Mouse (Mus musculus) layer of hippocampus, adult 2 months (tissue): ENCODE measurements around the gene Ttc26. TPM values are rescaled to one million over a fixed set of nuclear protein-coding genes. Genes with fewer than 3 reads are reported as not detected.
"Not testable (repeated sequence)": the region's sequence is repeated elsewhere in the genome, so short reads cannot be mapped to it uniquely, and the experiment has no call there.

Source experiments
- DNase-seq, 2 experiments: peaks; one replicate each; pipeline ENCODE4 v3.0.0; 2022; ENCODE audit warnings: low spot score in 2 of 2
- H3K27ac ChIP-seq: fragments of 200-600 bp; 2 replicates; pipeline ENCODE4 v1.8.1; 2022
- H3K4me3 ChIP-seq: fragments of 200-600 bp; 2 replicates; pipeline ENCODE4 v1.8.1; 2022; ENCODE audit warnings: mild to moderate bottlenecking
- CTCF ChIP-seq: fragments of 200-600 bp; conservative IDR thresholded peaks from 2 replicates; pipeline ENCODE4 v1.8.1; 2022; ENCODE audit warnings: antibody characterized with exemption, mild to moderate bottlenecking, moderate library complexity
- total RNA-seq, 2 experiments: library from RNA; stranded (reverse); gene quantifications; 2 replicates each; pipeline ENCODE4 v1.2.3; 2021

The Ttc26 gene
- total RNA-seq, 2 experiments from 2014 or later = 11.5 to 12.2 TPM

DNA sequence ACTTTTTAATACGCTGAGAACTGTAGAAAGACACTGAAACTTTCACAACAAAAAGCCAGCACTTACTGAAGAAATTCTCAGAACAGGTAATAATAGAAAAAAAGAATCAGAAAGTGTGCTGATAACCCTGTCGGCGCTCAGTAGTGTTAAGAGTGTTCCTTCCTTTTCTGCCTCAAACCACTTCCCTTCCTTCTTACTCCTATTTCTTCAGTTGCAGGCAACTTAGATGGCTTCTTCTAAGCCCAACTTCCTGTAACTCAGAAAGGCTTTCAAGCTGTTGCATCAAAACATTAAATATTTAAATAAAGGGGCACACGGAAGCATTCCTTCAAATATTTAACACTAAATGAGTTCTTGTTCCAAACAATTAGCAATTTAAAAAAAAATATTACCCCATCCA lies 29.3 kb upstream of the Ttc26 start:
- DNase-seq = no peak
- Histone ChIP-seq H3K27ac (no peak overlapping the region), H3K4me3 (no peak overlapping the region)
- TF ChIP-seq CTCF = no peak

DNA sequence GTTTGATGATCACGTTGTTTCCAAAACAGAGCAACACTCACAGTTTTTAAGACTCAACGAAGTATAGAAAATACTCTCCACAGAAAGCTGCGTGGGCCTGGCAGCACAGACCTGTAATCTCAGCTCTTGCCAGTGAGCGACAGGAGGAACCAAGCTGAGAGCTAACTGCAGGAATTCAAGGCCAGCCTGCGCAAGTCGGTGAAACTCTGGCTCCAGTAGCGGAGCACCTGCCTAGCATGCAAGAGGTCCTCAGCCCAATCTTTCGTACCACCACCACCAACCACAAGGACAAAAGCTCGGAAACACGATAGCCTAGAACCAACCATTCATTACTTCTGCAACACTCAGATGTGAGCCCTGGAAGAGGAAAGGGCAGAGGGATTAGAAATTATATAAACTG lies 28.8 kb upstream of the Ttc26 start:
- no peak overlapping the region for H3K4me3 ChIP-seq
- TF ChIP-seq CTCF = no peak
- no peak overlapping the region for H3K27ac ChIP-seq
- DNase-seq = no peak

DNA sequence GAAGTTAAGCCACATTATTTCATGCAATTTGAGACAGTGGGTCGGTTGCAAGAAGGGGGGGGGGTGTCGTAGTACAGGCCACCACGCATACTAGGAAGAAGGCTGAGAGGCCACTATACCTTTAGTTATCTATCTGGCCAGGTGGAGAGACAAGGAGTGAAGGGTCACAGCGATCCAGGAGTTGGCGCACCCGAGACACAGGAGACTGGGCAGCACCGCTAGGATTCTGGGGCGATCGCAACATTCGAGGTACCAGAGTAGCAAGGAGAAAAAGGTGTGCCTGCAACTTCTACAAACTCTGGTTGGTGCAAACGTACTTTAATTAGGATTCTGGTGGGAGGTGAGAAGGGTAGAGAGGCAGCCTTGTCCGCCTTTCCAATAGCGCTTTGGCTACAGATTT lies 28.1 kb upstream of the Ttc26 start:
- no peak for TF ChIP-seq CTCF
- no peak overlapping the region for H3K27ac ChIP-seq
- peak overlapping the region; percentile 72 for H3K4me3 ChIP-seq
- no peak for DNase-seq

DNA sequence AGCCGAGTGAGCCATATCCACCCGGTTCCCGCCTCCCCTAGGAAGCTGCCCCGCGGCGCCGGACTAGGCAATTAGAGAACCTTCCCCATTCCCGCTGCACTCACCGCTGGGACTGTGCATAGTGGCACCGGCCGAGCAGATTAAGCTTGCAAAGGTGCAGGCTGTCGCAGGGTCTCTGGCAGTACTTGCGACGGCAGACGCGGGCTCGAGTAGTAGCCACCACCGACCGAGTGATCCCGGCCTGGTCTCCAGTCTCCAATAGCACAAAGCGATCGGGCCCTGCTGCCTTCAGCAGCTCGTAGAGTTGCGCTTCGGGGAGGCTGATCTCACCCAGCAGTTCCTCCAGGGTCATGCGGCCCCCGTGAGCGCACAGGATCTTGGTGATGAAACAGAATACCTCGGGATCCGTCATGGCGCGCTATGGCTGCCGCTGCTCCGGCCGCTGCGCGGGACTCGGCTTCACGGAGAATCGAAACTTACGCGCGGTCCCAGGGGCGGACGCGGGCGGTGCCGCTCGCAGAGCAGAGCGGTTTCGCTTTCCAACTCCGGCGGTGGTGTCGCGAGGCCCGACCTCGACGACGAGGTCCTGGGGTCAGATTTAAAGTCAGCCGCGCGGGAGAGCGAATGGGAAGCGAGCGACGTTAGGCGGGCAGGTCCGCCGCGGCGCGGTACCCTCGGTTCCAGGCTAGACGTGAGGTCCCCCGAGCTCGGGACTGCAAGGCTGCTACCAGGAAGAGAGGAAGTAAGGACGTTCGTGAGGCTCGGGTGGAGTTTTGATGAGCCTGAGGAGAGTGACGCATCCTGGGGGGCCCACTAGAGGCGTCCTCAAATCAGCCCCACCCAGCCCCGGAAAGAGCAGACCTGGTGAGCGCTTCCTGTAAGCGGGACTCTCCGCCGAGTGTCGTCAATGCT lies 27.2 kb upstream of the Ttc26 start, which contains the start of gene Zc3hav1:
TSS of gene Zc3hav1 (minus strand) at position 793 of the 912 bp plus-strand sequence.
- Histone ChIP-seq H3K4me3 (peak within 1 kb of the TSS; percentile 72), H3K27ac (peak within 1 kb of the TSS; percentile 68)
- no peak for TF ChIP-seq CTCF
- peak; percentile 3 to 21 for DNase-seq

DNA sequence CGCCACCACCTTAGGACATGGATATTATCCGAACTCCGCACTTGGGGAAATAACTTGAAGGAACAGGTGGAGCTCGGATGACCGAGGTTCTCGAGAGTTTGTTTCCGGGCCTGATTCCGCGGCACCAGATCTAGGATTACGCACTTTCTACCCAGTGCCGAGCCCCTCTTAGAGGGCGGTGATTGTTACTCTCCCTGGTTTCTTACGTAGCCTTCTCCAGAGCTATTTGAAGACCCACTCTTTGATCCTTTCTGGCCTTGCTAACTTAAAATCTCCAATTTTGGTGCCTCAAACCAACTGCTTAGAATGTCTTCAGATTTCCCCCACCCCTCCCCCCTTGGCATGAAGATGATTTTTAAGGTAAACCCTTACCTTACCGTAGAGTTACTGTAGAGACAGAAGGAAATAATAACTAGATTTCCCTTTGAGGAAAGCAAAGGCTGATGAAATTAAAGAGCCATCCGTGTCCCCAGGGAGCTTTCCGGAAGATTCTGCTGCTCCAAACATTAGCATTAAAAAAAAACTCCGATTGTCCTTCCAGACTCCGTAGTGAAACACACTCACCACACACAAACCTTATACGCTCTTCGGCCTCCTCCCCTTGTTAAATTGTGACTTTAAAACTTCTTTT lies 26.4 kb upstream of the Ttc26 start:
- peak overlapping the region; percentile 68 for H3K27ac ChIP-seq
- peak overlapping the region; percentile 72 for H3K4me3 ChIP-seq
- DNase-seq = no peak
- TF ChIP-seq CTCF = no peak

DNA sequence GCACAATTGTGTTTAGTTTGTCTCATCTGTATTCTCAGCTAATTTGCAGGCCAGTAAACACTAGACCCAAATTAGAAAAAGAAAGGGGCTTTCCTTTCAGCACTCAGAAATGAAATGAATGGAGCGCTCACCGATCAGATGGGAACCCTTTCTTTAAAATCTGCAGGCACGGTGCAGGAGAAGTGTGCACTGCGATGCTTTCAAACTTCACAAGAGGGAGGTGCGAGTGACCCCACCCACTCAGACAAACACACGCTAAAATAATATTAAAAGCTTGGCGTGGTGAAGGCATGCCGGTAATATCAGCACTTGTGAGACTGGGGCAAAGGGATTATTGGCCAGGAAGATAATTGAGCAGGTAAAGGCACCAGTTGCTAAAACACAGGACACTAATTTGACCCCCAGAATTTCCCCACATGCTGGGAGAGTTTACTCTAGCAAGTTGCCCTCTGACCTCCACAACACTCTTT lies 25.9 kb upstream of the Ttc26 start:
- no peak for DNase-seq

DNA sequence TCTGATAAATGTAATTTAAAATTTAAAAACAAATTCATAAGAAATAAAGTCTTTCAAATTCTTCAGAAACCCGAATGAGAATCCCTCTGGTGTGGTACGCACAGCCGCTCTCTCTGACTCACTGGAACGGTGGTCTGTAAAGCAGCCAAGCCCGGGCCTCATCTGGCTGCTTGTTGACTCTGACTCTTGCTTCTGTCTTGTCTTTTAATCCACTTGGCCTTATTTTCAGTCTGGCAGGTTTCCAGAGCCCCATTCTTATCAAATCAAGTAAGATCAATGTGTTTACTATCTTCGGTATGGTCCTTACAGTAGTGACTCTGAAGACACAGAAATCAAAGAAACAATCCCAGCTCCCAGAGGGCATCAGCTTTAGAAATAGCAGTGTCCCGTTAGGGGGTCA lies 25.4 kb upstream of the Ttc26 start:
- no peak overlapping the region for H3K27ac ChIP-seq
- no peak for DNase-seq
- no peak overlapping the region for H3K4me3 ChIP-seq
- no peak for TF ChIP-seq CTCF

More for the DNA sequence above, 25.9 kb upstream of the Ttc26 start:
- Histone ChIP-seq H3K27ac (no peak overlapping the region), H3K4me3 (peak overlapping the region; percentile 72)
- no peak for TF ChIP-seq CTCF

DNA sequence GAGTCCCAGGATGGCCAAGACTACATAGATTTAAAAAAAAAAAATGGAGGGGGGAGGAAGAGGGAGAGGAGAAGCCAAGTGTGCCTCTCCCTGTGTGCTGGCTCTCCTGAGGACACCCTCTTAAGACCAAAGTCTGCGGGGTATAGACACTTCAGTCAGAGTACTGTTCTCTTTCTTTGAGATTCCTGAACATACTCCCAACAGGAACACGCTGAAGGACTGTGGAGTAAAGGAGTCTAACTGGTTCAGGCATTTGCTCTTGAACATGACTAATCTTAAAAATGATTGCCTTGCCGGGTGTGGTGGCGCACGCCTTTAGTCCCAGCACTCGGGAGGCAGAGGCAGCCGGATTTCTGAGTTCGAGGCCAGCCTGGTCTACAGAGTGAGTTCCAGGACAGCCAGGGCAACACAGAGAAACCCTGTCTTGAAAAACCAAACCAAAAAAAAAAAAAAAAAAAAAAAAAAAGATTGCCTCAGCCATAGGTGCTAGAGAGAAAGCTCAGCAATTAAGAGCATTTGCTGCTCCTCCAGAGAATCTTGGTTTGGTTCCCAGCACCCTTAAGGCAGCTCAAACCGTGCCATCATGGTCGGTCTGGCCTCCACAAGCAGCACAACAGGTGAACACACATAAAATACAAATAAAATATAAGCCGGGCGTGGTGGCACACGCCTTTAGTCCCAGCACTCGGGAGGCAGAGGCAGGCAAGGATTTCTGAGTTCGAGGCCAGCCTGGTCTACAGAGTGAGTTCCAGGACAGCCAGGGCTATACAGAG lies 24.4 kb upstream of the Ttc26 start:
- H3K4me3 ChIP-seq, DNase-seq, H3K27ac ChIP-seq: not testable (repeated sequence)

DNA sequence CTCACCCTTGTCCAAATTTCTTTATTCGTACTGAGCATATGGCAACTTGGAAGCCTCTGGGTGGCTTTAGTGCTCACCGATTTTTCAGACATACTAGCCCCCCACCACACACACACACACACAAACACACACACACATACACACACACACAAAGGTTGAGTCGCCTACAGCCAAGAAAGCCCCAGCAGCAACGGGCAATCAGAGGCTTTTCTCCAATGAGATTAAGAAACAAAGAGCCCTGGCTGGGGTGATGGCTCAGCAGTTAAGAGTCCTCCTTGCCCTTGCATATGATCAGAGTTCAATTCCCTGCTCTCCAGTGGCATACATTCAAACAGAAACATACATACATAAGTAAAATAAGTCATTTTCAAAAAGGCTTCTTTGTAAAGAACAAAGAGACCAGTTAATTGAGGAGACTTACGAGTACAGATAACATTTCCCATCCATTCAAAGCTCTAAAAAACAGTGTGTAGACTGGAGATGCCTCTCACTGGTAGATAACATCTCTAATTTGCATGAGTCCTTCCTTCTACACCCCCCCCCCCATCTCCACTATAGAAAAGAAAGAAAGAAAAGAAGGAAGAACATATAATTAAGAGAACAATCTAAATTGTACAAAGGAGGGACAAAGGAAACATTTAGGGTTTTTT lies 23.5 kb upstream of the Ttc26 start:
- Histone ChIP-seq H3K4me3 (no peak overlapping the region), H3K27ac (no peak overlapping the region)
- TF ChIP-seq CTCF = no peak
- no peak for DNase-seq

DNA sequence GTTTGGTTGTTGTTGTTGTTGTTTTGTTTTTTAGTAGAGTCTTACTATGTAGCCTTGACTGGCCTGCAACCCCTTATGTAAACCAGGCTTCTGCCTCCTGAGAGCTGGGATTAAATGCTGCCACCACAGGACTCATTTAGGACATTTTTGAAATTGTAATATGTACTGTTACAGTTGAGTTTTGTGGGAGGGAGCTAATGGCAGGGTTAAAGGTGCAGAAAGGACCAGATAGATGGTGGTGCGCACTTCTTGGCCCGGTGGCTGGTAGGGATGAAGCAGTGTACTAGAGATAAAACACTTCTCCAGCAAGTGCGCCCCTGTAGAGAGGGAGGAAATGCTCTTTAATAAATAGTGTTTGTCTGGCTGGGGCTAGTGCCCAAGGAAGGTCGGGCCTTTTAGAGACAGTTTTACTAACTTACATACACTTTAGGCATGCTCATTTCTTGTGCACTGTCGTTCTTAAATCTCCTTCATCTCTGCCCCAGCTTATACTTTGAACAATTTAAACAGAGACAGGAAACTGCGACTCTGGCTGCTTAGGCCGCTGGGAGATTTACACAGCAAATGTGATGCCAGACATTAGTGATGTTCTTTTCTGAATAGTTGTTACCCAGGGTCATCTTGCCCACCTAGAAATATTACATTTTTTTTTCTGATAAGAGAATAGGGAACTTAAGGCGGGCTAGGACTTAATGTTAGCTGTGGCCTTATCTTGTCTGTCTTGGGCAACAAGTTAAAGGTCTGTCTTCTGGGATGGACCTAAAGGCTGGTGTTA lies 22.8 kb upstream of the Ttc26 start:
- Histone ChIP-seq H3K27ac (no peak overlapping the region), H3K4me3 (no peak overlapping the region)
- no peak for TF ChIP-seq CTCF
- DNase-seq = no peak

DNA sequence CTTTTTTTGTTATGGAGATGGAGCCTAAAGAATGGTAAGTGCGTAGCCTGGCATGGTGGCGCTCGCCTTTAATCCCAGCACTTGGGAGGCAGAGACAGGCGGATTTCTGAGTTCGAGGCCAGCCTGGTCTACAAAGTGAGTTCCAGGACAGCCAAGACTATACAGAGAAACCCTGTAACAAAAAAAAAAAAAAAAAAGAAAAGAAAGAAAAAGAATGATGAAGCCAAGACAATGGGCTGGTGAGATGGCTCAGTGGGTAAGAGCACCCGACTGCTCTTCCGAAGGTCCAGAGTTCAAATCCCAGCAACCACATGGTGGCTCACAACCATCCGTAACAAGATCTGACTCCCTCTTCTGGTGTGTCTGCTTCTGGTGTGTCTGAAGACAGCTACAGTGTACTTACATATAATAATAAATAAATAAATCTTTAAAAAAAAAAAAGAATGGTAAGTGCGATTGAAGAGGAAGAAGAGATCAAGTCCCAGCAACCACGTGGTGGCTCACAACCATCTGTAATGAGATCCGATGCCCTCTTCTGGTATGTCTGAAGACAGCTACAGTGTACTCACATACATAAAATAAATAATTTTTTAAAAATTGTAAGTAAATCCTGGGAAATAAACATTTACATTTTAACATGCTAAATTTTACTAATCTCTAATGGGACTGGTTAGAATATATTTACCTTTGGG lies 22.1 kb upstream of the Ttc26 start:
- not testable (repeated sequence) for H3K27ac ChIP-seq, DNase-seq, H3K4me3 ChIP-seq
- 0 out of 2 replicates have a peak, but pooled peaks have one; percentile 6 for TF ChIP-seq CTCF
